Mouse (Mus musculus) cortical plate, adult 2 months (tissue): ENCODE results near the gene Cdk4. TPM values are rescaled to one million over a fixed set of nuclear protein-coding genes. Genes with fewer than 3 reads are reported as not detected.

ENCODE experiments used
- H3K27ac ChIP-seq: fragments of 200-500 bp; 2 replicates; pipeline ENCODE4 v1.5.1; 2012; ENCODE audit warnings: low read length, control low read depth, inconsistent platforms; ENCODE audit not compliant: insufficient read depth
- H3K4me1 ChIP-seq: fragments of 200-500 bp; 2 replicates; pipeline ENCODE4 v1.6.1; 2011; ENCODE audit warnings: low read length; ENCODE audit not compliant: control insufficient read depth, insufficient read depth
- H3K4me3 ChIP-seq: fragments of 200-500 bp; 2 replicates; pipeline ENCODE4 v1.5.1; 2011; ENCODE audit warnings: mild to moderate bottlenecking, low read length, control low read depth; ENCODE audit not compliant: insufficient read depth
- CTCF ChIP-seq: fragments of 200-500 bp; IDR thresholded peaks from 2 replicates; pipeline ENCODE4 v1.5.1; 2011; ENCODE audit warnings: mild to moderate bottlenecking, control low read depth, low read length; ENCODE audit not compliant: insufficient read depth; ENCODE audit errors: extremely low read depth
- POLR2A ChIP-seq: fragments of 200-500 bp; IDR thresholded peaks from 2 replicates; pipeline ENCODE4 v1.6.1; 2011; ENCODE audit warnings: mild to moderate bottlenecking, low read length, control low read depth; ENCODE audit not compliant: insufficient read depth; ENCODE audit errors: extremely low read depth
- polyA plus RNA-seq: library from polyadenylated mRNA; depleted of rRNA; stranded (reverse); fragments of >200 nt; gene quantifications from 2 replicates; pipeline ENCODE4 v1.2.3, GENCODE M21; 2012; rRNA removed

The Cdk4 gene
- polyA plus RNA-seq, result 134 and 139 TPM in 2 replicates

DNA sequence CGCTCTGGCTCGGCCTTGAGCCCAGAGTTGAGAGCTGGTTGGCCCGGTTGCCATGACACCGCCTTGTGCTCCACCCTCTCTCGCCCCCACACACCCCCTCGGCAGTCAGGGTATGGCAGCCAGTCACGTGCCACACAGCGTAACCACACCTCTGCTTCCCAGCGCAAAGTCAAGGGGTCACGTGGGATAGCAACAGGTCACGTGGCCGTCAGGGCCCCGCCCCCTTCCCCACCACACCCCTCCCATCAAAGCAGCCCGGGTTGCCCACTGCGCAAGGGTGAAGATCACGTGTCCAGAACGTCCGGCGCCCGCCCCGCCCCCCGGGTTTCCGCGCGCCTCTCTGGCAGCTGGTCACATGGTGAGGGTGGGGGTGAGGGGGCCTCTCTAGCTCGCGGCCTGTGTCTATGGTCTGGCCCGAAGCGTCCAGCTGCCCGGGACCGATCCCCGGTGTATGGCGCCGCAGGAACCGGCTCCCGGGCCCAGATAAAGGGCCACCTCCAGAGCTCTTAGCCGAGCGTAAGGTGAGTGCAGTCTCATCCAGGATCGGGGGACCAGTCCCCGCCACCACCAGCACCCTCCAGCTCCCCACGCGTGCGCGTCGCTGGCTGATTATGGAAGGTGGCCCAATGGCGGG, at the start of gene Cdk4:
Cdk4 (plus strand) TSS at position 296 of the 634 bp plus-strand sequence.
- TF ChIP-seq CTCF (no peak), POLR2A (peak; percentile 52; the same call in 1 of the 2 replicates)

DNA sequence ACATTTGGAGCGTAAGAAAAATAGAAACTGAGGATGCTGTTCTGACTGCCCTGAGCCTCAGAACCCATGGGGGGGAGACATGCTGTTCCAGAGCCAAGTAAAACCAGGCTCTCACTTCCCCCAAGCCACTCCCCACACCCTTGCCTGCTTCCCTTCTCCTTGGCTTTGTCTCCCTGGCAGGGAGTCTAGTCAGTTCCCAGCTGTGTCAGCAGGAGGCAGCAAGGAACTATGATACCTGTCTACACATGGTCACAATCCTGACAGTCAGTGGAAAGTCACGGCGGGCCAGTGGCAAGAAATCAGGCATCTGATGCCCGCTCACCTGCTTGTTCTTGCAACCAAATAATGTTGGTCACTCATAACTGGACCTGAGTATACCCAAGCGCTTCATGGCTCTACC, 46.8 kb upstream of the Cdk4 start:
- Histone ChIP-seq H3K27ac (no peak overlapping the region), H3K4me1 (no peaks in the 10 kb centered on the region), H3K4me3 (no peak overlapping the region)
- TF ChIP-seq POLR2A, result no peak
- TF ChIP-seq CTCF, result peak; percentile 21; the same call in 1 of the 2 replicates

More for the DNA sequence above, at the start of gene Cdk4:
- Histone ChIP-seq H3K27ac (peak within 1 kb of the TSS; percentile 48), H3K4me3 (peak within 1 kb of the TSS; percentile 78), H3K4me1 (peaks cover 3% of the 10 kb centered on the region; the same call in 1 of the 2 replicates)

DNA sequence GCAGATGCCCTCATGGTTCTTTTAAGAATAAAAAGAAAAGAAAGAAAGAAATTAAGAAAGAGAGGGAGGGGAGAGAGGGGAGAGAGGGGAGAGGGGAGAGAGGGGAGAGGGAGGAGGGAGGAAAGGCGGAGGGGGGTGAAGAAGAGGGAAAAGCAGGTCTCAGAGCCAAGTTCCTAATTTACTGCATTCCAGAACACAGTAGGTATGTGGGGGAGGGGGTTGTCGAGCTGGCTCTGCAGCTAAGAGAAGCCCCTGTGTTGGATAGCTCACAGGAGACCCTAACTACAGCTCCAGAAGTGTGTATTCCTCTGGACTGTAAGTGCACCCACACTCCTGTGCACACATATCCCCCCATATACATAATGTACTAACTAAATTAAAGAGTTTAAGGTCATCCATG, 46.3 kb upstream of the Cdk4 start:
- TF ChIP-seq POLR2A, result no peak
- TF ChIP-seq CTCF, result no peak
- H3K27ac ChIP-seq, result no peak overlapping the region
- no peaks in the 10 kb centered on the region for H3K4me1 ChIP-seq
- no peak overlapping the region for H3K4me3 ChIP-seq

DNA sequence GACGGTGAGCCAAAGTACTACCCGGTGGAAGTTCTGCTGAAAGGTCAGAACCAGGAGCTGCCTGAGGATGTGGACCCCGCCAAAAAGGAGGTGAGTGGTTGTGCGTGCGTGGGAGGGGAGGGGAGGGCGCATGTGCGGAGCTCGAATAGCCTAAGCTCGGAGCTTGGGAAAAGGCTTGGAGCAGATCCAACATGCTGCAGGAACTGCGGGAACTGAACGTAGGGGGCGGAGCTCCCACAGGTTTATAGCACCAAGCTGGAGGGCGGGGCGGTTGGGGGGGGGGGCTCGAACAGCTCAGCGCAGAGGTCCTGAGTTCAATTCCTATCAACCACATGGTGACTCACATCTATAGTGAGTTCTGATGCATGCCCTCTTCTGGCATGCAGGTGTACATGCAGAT, 44.9 kb upstream of the Cdk4 start:
- TF ChIP-seq CTCF (no peak), POLR2A (no peak)
- Histone ChIP-seq H3K4me1 (no peaks in the 10 kb centered on the region), H3K27ac (no peak overlapping the region), H3K4me3 (no peak overlapping the region)

DNA sequence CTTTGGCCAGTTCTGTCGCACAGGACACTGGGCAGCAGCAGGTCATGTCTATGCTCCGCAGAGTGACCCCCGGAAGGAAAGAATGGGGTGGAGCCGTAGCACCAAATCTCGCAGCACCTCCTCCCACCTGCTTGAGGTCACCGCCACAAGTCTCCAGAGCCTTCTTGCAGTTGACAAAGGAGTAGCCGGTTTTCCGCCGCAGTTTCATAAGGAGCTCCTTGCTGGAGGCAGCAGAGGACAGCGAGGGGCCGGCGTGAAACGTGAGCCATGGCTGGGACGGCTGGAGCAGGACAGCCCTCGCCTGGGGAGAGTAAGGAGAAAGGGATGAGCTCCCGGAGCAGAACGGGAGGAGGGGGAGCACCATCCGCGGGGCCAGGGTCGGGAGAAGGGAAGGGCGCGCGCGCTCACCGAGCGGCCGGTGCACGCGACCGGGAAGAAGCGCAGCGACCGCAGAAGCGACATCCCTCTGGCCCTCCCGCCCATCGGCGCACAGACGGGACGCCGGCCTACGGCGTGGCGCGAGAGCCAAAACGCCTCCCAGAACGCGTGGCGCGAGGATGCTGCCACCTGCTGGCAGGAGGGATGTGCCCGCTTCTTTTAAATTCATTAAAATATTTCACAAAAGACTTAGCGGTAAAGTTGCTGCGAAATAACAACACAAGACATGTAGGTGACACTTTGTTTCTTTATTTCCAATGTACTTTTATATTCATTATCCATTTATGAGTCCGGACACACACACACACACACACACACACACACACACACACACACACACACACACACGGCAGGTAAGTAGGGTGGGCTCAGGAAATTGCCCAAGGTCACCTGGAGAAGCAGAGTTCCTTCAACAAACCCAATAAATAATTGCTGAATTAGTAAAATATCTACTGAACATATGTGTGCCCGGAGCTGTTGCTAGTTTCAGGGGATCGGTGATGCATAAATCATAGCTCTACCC, 32.7 kb upstream of the Cdk4 start, which contains the start of gene Tsfm:
Tsfm (minus strand) TSS at position 505 of the 961 bp plus-strand sequence.
- peak within 1 kb of the TSS; percentile 71 for H3K4me3 ChIP-seq
- TF ChIP-seq CTCF, result peak; percentile 90
- TF ChIP-seq POLR2A, result peak; percentile 70; the same call in 1 of the 2 replicates
- H3K4me1 ChIP-seq, result no peaks in the 10 kb centered on the region
- H3K27ac ChIP-seq, result no peak within 1 kb of the TSS

DNA sequence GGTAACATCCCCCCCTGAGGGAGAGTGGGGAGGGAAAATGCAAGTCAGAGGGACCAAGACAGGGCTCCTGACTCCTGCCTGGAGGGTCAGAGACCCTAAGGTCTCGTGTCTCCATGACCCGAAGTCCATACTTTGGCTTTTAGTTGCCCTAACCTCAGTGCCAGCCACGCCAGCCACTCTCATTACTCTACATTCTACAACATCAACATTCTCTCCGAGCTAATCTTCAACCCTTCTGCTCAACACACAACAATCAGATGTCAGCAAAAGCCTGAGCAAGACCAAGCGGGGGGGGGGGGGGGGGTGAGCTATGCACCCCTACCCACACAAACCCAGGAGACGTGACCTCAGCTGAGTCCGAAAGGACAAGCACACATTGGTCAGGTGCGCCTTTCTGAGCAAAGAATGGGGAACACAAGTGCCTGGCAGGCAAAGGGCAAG, 30.0 kb upstream of the Cdk4 start:
- Histone ChIP-seq H3K4me1 (no peaks in the 10 kb centered on the region), H3K27ac (no peak overlapping the region), H3K4me3 (no peak overlapping the region)
- no peak for TF ChIP-seq POLR2A
- no peak for TF ChIP-seq CTCF

DNA sequence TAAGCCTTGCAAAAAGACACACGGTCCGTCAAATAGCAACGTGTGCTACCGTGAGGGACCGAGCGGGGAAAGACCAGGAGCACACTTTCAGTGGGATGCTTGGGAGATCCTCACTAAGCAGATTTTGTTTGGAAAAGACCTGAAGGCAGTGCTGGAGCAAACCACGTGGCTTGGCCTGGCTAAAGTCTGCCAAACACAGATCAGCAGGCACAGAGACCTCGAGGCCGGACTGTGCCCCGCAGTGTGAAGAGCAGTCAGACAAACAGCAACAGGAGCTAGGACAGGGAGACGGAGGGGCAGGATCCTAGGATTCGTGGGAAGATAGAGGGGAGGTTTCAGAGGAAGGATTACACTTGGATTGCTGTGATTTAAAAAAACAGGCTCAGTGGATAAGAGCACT, 27.1 kb upstream of the Cdk4 start:
- no peak overlapping the region for H3K4me3 ChIP-seq
- H3K27ac ChIP-seq, result no peak overlapping the region
- no peaks in the 10 kb centered on the region for H3K4me1 ChIP-seq
- TF ChIP-seq CTCF (no peak), POLR2A (no peak)

DNA sequence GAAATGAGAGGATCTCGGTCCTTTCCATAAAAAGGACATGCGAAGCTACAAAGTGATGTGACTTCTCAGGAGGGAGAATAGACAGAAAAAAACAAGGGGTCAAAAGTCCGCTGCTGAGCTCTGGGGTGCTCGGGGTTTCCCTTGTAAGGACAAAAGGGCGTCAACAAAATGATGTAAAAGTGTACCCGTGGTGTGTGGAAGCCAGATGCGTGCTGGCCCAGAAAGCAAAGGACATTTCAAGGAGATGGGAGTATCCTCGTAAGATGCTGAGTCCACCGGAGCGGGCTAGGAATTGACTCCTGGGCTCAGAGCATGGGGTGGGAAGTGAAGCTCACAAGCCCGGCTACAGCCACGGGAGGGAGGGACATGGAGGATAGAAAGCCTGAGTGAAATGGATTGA, 25.7 kb upstream of the Cdk4 start:
- Histone ChIP-seq H3K4me1 (peaks cover 1% of the 10 kb centered on the region; the same call in 1 of the 2 replicates), H3K27ac (no peak overlapping the region), H3K4me3 (no peak overlapping the region)
- TF ChIP-seq POLR2A, result no peak
- no peak for TF ChIP-seq CTCF

DNA sequence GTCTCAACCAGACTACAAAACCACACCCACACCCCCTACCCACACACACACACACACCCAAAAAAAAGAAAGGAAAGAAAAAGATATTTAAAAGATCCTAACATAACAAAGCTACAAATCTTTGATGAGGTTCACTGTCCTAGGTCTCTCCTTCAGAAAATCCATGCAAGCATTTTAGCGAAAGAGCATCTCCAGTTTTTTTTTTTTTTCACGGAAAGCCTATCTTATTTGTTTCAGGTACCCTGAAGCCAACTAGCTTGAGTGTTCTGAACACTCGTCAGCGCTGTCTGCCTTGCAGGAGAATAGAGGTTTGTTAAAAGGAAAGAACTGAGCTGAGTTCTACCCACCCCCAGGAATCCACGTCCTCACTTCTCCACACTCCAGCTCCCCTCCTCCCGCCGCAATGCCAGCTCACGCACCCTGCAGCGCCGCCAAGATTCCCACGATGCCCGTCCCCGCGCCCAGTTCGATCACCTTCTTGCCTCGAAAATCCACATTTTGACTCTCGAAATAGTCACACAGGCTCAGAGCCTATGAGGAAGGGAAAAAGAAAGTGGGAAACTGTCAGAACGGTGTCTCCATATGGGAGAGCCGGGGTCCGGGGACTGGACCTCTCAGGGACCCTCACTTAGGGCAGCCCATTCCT, 22.6 kb upstream of the Cdk4 start:
- H3K27ac ChIP-seq, result no peak overlapping the region
- H3K4me3 ChIP-seq, result peak overlapping the region; percentile 62
- no peak for TF ChIP-seq POLR2A
- TF ChIP-seq CTCF, result no peak
- H3K4me1 ChIP-seq, result peaks cover 1% of the 10 kb centered on the region; the same call in 1 of the 2 replicates
